Mouse (Mus musculus) heart, postnatal 14 days (tissue): ENCODE data around the gene Tgfbr3. TPM values are rescaled to one million over a fixed set of nuclear protein-coding genes. Genes with fewer than 3 reads are reported as not detected.

Experiments used
- DNase-seq, 2 experiments: peaks; one replicate each; pipeline ENCODE4 v3.0.0; 2021 to 2022
- intact Hi-C: fragments of 180-260 bp; cut with DNase I; formaldehyde crosslinking; loops from one replicate; pipeline ENCODE4 v1.15.1; 2025
- long read RNA-seq, 2 experiments: library from polyadenylated mRNA; stranded (forward); transcript quantifications; one replicate each; pipeline ENCODE4 v2.0.0; 2021
- total RNA-seq, 2 experiments: library from RNA; stranded (reverse); gene quantifications; 2 replicates each; pipeline ENCODE4 v1.2.3; 2021

Tgfbr3 gene
- 10 to 100 TPM; 47.3 to 59.0 TPM for total RNA-seq
- long read RNA-seq, experiment 1, full-length matches to known transcripts: 3 of 8 reads
- long read RNA-seq, experiment 1, partial matches to known transcripts: 3 of 8 reads
- long read RNA-seq, experiment 1, other reads (novel, unspliced or antisense): 2 of 8 reads
- long read RNA-seq, experiment 2, full-length matches to known transcripts: 8 of 18 reads
- long read RNA-seq, experiment 2, partial matches to known transcripts: 5 of 18 reads
- long read RNA-seq, experiment 2, other reads (novel, unspliced or antisense): 5 of 18 reads

DNA sequence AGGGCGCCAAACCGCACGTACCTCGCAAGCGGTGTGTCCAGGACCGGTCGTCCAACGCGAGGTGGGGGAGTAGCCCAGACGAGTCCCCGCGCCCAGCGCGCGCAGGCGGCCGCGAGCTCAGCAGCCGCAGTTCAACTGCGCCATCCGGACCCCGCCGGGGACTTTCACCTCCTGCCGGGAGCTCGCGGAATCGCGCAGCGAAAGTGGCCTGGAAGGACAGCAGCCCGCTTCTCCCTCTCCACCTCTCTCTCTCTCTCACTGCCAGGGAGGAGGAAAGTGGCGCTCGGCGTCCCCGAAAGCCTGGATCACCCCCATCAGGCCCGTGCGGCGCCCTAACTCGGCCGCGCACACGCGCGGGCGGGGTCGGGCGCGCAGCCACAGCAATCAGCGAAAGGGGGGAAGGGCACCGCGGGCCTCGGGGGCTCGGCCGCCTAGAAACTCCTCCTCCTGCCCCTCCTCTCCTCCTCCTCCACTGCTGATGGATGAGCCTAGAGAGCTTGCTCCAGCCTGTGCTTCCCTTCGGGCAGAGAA lies at the start of gene Tgfbr3:
Gene Tgfbr3, minus strand, starts transcription at position 396 of the 531 bp plus-strand sequence.
- peak; percentile 90 to 93 for DNase-seq
- intact Hi-C loops: loop anchor here (2.0 to 5.0 kb wide), 4 partner anchors 52 to 292 kb away; no protein-coding TSS in a partner anchor

DNA sequence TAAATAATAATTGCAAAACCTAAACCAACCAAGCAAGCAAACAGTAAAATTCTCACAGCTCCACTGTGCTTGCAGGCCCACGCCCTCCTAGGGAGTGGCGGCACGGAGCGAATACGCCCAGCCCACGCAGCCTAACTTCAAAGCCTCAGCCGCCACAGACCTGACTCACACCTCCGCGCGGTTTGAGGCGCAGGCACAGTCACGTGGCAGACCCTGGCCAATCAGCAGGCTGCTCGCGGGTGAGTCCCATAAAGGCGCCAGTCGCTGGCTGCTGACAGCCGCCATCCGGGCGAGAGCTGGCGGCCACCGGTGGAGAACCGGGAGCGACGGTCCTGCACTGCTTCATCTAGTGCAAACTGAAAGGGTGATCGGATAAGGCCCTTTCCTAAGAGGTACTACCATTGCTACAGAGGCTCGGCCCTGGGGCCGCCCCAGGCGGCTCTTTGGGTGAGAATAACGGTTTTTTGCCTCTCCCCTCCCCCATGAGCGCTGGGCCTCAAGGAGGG lies 41.5 kb upstream of the Tgfbr3 start, which contains the start of gene Brdt:
Gene Brdt, plus strand, starts transcription at position 244 of the 506 bp plus-strand sequence.
- intact Hi-C loops: no loop called here

DNA sequence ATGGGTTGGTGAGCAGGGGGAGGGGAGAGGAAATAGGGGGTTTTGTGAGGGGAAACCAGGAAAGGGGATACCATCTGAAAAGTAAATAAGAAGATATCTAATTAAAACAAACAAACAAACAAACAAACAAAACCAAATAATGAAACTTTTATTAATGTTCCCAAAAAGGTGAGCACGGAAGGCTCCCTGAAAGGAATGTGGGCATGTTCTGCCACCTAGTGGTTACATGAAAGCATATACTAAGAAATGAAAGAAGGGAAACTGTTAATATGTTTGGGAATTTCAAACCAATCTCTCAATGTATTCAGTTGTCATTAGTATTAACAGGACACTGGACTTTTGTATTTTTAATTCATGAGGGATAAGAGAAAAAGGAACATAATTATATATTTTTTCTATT lies 31.3 kb upstream of the Tgfbr3 start:
- intact Hi-C loops: loop anchor here (1.0 kb wide), 1 partner anchor 330 kb away; no protein-coding TSS in a partner anchor
- DNase-seq: peak; percentile 31 to 53

More for the DNA sequence above, 41.5 kb upstream of the Tgfbr3 start, which contains the start of gene Brdt:
- DNase-seq: no peak

DNA sequence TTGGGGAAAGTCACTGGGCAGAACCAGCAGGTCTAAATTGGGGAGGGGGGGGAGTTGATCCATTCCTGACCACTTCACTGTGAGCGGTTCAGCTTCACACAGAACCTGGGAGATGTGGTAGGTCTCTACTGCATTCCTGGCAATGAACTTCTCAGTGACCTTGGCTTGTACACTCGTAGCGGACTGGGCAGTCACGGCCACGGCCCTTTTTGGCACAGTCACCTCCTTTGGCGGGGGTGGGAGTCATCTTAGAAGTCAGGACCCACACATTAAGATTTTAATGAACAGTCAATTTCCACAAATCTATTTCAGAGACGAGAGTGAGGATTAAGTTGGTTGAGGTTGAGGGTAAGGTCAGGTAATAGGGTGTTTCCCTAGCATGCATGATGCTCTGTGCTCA lies 27.7 kb upstream of the Tgfbr3 start:
- no peak for DNase-seq
- intact Hi-C loops: no loop called here

DNA sequence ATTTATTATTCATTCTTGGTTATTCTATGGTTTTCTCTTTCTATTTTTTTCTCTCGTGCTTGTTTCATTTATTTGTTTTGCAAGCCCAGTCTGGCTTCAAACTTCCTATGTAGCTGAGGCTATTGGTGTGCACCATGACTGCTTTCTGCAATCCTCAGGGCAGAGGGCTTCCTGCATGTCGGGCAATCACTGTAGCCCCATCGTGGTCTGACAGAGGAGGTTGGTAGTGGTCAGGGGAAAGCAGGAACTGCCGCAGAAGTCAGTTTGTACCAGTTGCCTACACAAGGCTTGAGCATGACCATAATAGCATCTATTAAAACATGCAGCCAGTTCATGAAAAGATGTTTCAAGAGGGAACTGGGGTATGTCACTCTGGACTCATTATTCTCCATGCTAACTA lies 18.0 kb upstream of the Tgfbr3 start:
- intact Hi-C loops: no loop called here
- no peak for DNase-seq

DNA sequence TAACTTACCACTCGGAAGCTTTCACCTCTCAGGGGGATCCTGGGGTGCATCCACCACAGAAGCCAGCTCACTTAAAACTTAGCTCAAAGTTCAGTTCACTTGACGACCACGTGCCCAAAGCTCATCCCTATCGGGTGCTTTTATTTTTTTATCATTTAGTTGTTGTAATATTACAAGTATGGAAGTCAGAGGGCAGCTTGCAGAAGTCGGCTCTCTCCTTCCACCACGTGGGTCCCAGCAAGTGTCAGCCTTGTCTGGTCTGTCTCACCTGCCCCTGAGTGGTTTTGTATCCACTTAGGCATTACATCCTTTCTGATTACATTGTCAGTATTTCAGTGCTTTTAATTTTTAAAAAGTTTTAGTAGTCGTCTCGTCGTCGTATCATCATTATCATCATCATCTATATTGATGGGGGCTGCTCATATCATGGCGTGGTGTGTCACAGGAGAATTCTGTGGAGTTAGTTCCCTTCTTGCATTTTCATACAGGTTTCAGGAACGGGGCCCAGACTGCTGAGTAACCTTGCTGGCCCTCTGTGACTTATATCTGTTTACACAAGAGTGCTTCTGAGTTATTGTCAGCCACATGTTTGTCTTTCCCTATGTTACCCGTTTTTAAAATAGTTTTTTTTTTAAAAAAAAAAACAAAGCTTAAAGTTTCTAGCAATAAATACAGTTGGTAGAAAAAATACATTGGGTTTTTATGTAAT lies 14.8 kb upstream of the Tgfbr3 start:
- no peak for DNase-seq

DNA sequence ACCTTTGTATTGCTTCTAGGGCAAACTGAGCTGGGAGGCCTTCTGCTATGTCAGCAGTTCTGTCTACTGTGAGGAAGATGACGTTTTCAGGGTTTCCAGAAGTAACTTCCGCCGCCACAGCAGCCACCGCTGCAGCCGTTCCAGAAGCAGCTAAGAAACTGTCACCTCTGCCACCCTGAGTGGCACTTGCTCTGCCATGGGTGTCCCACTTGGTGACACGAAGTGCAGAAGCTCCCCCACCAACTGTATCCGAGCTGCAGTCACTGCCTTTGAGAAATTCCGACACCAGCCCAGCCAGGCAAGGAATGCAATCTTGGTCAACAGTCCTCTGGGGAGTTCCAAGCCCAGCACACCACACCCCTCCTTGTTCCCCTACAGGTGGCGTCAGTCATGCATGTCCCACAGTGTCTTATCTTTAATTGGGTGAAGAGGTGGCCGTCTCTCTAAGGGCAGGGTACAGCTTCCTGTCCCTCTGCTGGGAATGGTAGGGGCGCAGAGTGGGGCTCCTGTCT lies 14.0 kb upstream of the Tgfbr3 start:
- intact Hi-C loops: no loop called here
- no peak for DNase-seq

More for the DNA sequence above, 14.8 kb upstream of the Tgfbr3 start:
- intact Hi-C loops: no loop called here

DNA sequence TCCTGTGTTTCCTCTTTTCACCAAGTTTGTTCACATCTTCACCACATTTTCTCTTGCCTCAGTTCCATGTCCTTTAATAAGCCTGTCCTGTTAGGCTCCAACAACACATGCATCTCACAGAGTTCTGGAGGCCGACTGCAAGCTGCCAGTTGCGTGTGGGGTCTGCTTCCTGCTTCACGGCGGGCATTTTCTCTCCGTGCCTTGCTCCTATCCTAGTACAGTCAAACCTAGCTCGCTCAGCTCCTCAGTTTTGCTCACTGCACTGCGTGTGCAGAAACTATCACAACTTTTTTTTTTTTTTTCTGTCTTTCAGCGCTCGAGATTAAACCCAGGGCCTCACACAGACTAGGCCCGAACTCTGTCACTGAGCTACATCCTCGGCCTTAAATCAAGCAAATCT lies 9.4 kb upstream of the Tgfbr3 start:
- no peak for DNase-seq
- intact Hi-C loops: no loop called here

DNA sequence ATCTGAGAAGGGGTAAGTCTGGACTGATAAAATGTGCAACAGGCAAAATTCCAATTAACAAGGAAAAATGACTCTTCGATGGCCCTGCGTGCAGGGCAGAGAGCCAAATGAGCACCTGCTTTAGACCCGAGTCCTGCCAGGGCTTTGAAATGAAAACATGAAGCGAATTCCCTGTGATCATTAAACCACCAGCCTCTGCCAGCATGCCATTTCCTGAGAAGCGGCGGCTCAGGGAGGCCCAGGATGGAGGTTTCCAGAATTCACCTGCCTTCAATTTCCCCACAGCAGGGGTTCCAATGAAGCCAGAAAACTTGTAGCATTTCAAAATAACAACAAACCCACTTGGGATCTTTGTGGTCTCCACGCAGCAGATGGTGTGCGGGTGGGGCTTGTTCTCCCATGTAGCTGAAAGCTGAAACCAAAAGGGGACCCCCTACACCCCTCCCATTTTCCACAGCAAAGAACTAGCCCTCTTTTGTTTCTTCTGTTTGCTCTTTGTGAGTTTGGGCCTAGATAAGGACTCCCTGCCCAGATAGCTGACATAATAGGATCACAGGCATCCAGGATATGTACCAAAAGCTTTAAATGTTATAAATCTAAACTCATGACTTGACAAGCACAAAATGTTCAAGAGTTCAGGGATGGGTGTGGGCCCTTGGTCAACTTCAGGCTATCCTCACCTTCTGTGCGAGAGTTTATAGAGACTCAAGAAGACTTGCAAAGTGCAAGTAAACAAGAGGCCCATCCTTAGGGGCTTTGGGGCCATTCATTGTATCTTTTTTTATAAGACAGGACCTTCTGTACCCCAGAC lies 7.3 kb upstream of the Tgfbr3 start:
- intact Hi-C loops: no loop called here
- no peak for DNase-seq

DNA sequence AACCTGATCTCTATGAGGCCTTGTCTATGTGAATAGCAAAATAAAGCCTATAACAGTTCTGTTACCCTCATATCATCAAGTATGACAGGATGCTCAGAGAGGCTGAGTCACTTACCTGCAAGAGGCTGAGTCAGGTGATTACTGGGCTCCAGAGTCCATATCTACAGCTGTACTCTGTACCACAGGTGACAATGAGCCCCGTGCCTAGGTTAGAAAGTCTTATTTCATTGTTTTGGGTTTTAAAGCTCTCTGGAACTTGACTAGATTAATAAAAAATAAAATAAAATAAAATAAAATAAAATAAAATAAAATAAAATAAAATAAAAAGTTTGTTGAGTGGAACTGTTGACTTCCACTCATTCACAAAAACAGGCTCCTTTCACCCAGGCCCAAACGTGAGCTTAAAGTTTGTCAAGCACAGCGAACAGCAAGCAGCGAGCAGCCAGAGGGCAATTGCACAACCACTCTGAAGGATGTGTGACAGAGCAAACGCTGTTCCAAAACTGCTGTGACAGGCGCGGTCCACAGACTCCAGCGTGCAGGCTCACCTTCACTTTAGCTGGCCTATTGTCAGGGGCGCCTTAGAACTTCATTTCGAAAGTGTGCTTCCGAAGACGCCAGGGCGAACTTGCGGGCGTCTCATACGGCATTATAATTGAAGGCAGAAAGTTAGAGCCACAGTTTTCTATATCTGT lies 6.5 kb upstream of the Tgfbr3 start:
- intact Hi-C loops: no loop called here

DNA sequence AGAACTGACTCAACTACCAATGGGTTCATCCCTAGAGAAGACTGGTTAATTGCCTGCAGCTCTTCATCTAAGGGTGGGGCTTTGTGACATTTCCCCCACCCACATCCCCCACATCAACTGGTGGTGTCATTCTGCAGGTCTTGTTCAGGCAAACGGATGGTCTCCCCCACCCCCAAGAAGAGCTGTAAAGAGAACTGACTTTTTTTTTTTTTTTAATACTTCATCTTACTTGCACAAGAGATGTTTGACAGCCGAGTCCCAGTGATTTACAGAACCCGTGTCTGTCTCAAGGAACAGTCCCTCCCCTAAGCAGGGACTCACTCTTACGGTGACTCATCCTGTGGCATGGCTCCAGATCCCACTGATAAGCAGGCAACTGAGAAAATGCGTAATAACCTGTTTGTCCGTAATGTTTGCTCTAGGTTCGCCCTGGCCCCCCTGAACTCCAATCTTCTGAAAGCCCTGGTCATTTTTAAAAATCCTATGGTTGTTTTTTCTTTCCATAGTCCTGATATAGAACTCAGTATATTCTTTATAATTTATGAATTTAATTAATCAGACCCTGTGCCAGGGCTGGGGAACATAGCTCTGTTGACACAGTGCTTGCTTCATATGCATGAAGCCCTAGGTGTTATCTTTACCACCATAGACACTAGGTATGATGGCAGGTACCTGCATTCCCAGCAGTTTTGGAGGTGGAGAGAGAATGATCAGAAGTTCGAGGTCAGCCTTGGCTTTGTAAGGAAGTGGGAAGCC lies 5.8 kb upstream of the Tgfbr3 start:
- intact Hi-C loops: no loop called here
- DNase-seq: no peak

More for the DNA sequence above, 6.5 kb upstream of the Tgfbr3 start:
- no peak for DNase-seq

DNA sequence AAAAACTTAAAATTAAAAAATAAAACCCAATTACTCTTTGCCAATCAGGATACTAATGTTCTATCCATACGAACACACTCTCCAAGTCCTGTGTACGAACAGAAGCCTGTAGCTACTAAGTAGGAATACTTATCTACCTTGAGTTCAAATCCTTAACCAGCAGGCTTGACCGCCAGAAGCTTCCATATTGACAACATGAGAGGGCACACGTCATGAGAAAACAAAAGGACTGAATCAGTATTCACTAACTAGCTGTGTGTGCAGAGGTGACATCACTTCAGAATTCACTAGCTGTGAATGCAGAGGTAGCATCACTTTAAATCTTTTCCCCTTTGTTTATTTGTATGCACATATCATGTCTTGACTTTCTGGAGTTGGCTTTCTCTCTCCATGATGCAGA lies 4.6 kb upstream of the Tgfbr3 start:
- intact Hi-C loops: no loop called here
- DNase-seq: no peak

DNA sequence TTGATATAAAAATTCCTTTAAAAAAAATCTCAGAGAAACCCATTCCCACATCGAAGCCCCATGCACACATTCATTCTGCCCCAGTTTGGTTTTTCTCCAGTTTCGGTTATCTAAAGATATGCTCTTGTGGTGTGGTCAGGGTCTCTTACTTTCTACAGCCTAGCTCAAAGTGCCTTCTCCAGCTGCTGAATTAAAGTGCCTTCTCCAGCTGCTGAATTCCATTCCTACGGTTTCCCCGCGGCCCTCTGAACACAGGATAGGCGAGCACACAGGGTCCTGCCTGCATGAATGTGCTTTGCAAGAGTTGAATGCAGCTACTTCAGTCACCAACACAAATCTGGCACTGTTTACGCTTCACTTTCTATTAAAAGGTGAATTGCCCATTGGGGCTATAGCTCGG lies 557 bp upstream of the Tgfbr3 start:
- DNase-seq: no peak
- intact Hi-C loops: loop anchor here (2.0 to 5.0 kb wide), 4 partner anchors 53 to 293 kb away; no protein-coding TSS in a partner anchor

DNA sequence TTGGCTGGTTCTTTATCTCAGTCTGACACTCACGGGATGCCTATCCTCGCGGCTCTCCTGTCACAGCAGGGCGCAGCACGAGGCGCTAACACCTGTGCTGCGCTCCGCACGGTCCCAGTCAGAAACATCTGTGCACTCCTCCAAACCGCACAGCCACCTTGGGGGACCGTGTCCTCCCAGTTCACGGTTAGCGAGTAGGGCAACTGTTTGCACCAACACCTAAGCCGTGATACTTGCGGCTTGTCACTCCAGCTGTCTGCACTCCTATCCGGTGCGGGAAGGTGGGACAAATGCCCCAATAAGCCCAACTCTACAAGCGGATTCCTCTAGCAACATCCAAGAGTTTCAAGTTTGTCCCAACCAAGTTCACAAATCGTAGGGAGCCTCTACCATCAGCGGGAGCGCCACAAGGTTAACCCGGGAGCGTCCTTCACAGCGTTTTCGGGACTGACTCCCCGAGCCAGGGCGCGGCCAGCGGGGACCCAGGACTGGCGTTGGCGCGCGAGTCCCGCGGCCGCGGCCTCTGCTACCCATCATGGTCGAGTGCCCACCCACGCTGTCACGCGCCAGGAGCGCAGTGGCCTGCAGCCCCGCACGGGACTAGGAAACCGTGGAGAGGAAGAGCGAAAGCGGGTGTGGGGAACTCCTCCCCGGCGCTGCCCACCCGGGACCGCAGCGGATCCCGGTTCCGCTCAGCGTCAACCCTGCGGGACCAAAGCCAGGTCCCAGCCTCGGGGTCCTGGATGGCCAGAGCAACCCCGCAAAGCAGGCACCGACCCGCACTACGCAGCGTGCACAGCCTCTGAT lies 799 bp downstream of the Tgfbr3 start:
- DNase-seq: peak; percentile 68 to 69
- intact Hi-C loops: loop anchor here (2.0 to 5.0 kb wide), 4 partner anchors 51 to 292 kb away; no protein-coding TSS in a partner anchor

DNA sequence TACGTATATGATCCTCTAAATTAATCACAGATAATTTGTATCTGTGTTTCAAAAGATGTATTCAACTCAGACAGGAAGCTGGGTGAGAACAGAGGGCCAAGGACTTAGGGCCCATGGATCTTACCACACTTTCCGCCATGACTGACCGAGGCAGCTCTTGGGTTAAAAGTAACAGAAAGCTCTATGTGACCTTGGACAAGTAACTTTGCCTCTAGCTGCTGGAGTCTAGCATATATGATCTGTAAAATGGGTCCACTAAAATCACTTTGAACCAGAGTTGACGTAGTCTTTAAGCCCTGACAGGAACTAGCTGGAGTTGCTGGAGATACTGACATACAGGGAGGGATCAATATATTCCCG lies 1.5 kb downstream of the Tgfbr3 start:
- intact Hi-C loops: loop anchor here (1.0 to 5.0 kb wide), 5 partner anchors 51 to 291 kb away; no protein-coding TSS in a partner anchor
- DNase-seq: no peak

DNA sequence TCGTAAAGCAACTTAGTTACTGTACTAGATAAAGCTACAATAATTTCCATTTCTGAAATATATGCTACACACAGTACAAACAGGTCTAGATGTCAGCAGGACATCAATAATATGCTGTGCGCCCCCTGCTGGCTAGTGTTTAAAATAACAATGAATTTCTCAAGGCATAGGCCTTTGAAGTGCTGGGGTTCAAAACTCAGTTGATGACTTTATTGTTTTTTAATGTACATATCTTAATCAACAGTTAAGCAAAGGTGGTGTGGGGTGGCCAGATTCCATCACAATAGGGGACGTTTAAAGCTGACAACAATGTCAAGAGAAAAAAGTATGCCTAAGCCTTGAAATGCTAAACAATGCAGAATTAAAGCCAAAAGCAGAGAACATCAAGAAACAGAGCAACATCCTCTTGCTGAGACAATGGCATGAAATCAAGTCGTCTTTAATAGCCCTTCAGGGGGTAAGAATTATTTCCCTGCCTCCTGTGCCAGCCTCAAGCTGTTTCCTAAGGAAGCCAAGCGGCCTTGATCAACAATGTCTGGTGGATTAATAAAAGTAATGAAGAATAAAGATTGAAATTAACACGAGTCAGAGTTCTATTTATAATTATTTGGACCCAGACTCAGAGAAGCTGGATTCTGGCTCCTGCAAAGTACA lies 2.0 kb downstream of the Tgfbr3 start:
- DNase-seq: peak; percentile 83 to 85
- intact Hi-C loops: loop anchor here (1.0 to 5.0 kb wide), 3 partner anchors 50 to 160 kb away; no protein-coding TSS in a partner anchor

DNA sequence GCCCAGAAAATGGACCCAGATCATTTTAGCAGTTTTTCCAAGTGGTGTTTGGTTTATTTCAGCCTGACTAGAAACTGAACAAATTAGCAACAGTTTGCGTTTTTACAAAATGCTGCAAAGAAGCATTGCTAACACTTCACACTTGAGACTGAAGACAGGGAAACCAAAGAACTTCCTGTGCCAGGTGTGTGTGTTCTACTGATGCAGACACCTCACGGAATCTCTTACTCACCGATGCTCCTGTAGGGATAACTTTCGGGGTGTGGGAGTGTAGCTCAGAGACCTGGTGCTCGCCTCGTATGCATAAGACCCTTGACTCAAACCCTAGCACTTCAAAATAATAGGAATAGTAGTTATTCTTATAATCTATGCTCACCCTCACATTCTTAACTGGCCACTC lies 3.9 kb downstream of the Tgfbr3 start:
- intact Hi-C loops: loop anchor here (5.0 kb wide), 2 partner anchors 48 to 158 kb away; no protein-coding TSS in a partner anchor
- DNase-seq: no peak
